Mouse (Mus musculus) lung, embryonic 16.5 days (tissue): ENCODE measurements around the gene Olfr639. TPM values are rescaled to one million over a fixed set of nuclear protein-coding genes. Genes with fewer than 3 reads are reported as not detected.

Experiments used
- ATAC-seq: fragments of 200-750 bp; cut with Nextera tagmentation; 2 replicates; pipeline ENCODE4 v1.8.0; 2017; ENCODE audit warnings: low read depth, mild to moderate bottlenecking, moderate library complexity
- H3K27ac ChIP-seq: fragments of 300-500 bp; sonication (generic); 2 replicates; pipeline ENCODE4 v1.5.1; 2014; ENCODE audit warnings: mild to moderate bottlenecking, control low read depth, low read length
- H3K27me3 ChIP-seq: fragments of 300-500 bp; sonication (generic); 2 replicates; pipeline ENCODE4 v1.6.1; 2014; ENCODE audit warnings: low read depth, low read length, mixed read lengths; ENCODE audit not compliant: control insufficient read depth, insufficient read depth
- H3K36me3 ChIP-seq: fragments of 300-500 bp; sonication (generic); 2 replicates; pipeline ENCODE4 v1.6.1; 2014; ENCODE audit warnings: low read length; ENCODE audit not compliant: control insufficient read depth, insufficient read depth
- H3K4me1 ChIP-seq: fragments of 300-500 bp; sonication (generic); replicated peaks from 2 replicates; pipeline ENCODE4 v1.6.1; 2014; ENCODE audit warnings: low read length, mixed read lengths; ENCODE audit not compliant: control insufficient read depth, insufficient read depth
- H3K4me2 ChIP-seq: fragments of 300-500 bp; sonication (generic); 2 replicates; pipeline ENCODE4 v1.6.1; 2014; ENCODE audit warnings: low read depth, low read length, control low read depth
- H3K4me3 ChIP-seq: fragments of 300-500 bp; sonication (generic); 2 replicates; pipeline ENCODE4 v1.5.1; 2014; ENCODE audit warnings: mild to moderate bottlenecking, low read length, control low read depth
- H3K9ac ChIP-seq: fragments of 300-500 bp; sonication (generic); 2 replicates; pipeline ENCODE4 v1.6.1; 2014; ENCODE audit warnings: low read length, control low read depth
- H3K9me3 ChIP-seq: fragments of 300-500 bp; sonication (generic); 2 replicates; pipeline ENCODE4 v1.6.1; 2016; ENCODE audit warnings: low read length; ENCODE audit not compliant: control insufficient read depth
- WGBS: fragments of 180-500 bp; shearing (Covaris S2); extraction: QIAGEN DNeasy Blood & Tissue Kit; methylation state at CpG from one replicate; pipeline ENCODE4 v1.1.7; 2014; 5-methylcytosine and 5-hydroxymethylcytosine counted together
- polyA plus RNA-seq: library from polyadenylated mRNA; unstranded; fragments of >200 nt; fragmentation: Nextera tagmentation; extraction: Ambion mirVana; gene quantifications from 2 replicates; pipeline ENCODE4 v1.2.1, GENCODE M21; 2015

Olfr639 gene
- polyA plus RNA-seq = not detected in 2 replicates

- Histone ChIP-seq H3K9ac (no peak within 1 kb of the TSS), H3K4me3 (no peak within 1 kb of the TSS), H3K4me2 (no peak within 1 kb of the TSS), H3K4me1 (no peaks in the 10 kb centered on the region), H3K36me3 (no peaks in the 10 kb centered on the region), H3K27me3 (no peaks in the 10 kb centered on the region), H3K27ac (no peak within 1 kb of the TSS), H3K9me3 (no peaks in the 10 kb centered on the region)
- no peak for ATAC-seq
Observed at GRCm38 (mm10) chr7:104017203-104017602, at the start of gene Olfr639. Gene Olfr639 (minus strand): TSS chr7:104017303.

- ATAC-seq = no peak
- Histone ChIP-seq H3K27ac (no peak within 1 kb of the TSS), H3K36me3 (no peaks in the 10 kb centered on the region), H3K27me3 (no peaks in the 10 kb centered on the region), H3K4me3 (no peak within 1 kb of the TSS), H3K9me3 (no peaks in the 10 kb centered on the region), H3K4me2 (no peak within 1 kb of the TSS), H3K4me1 (no peaks in the 10 kb centered on the region), H3K9ac (no peak within 1 kb of the TSS)
- WGBS = 39% methylated on average over 2 of the region's 2 CpGs
Observed at GRCm38 (mm10) chr7:104061345-104061744, 44.2 kb upstream of the Olfr639 start, which contains the start of gene 4930516K23Rik. Gene 4930516K23Rik (minus strand): TSS chr7:104061445.

GRCm38 (mm10) chr7:104059215-104059614, 42.1 kb upstream of the Olfr639 start:
- ATAC-seq = no peak

GRCm38 (mm10) chr7:104052566-104052965, 35.5 kb upstream of the Olfr639 start, which contains the start of gene Olfr642:
Gene Olfr642 (minus strand): TSS chr7:104052666.
- Histone ChIP-seq H3K4me1 (no peaks in the 10 kb centered on the region), H3K4me2 (no peak within 1 kb of the TSS), H3K4me3 (no peak within 1 kb of the TSS), H3K9ac (no peak within 1 kb of the TSS), H3K9me3 (no peaks in the 10 kb centered on the region), H3K27ac (no peak within 1 kb of the TSS), H3K27me3 (no peaks in the 10 kb centered on the region), H3K36me3 (no peaks in the 10 kb centered on the region)
- WGBS = 63% methylated on average over 1 of the region's 1 CpGs
- no peak for ATAC-seq

More at GRCm38 (mm10) chr7:104059215-104059614, 42.1 kb upstream of the Olfr639 start:
- no peak overlapping the region for H3K9ac ChIP-seq
- 76% methylated on average over 1 of the region's 1 CpGs for WGBS
- H3K9me3 ChIP-seq = no peaks in the 10 kb centered on the region
- H3K36me3 ChIP-seq = no peaks in the 10 kb centered on the region
- no peaks in the 10 kb centered on the region for H3K4me1 ChIP-seq
- H3K27ac ChIP-seq = no peak overlapping the region
- H3K27me3 ChIP-seq = no peaks in the 10 kb centered on the region
- H3K4me3 ChIP-seq = no peak overlapping the region
- no peak overlapping the region for H3K4me2 ChIP-seq

- H3K9ac ChIP-seq = no peak overlapping the region
- ATAC-seq = no peak
- H3K9me3 ChIP-seq = no peaks in the 10 kb centered on the region
- no peak overlapping the region for H3K27ac ChIP-seq
- H3K4me3 ChIP-seq = no peak overlapping the region
- H3K4me2 ChIP-seq = no peak overlapping the region
- no peaks in the 10 kb centered on the region for H3K4me1 ChIP-seq
- no peaks in the 10 kb centered on the region for H3K36me3 ChIP-seq
- 83% methylated on average over 4 of the region's 4 CpGs for WGBS
- H3K27me3 ChIP-seq = no peaks in the 10 kb centered on the region
Observed at GRCm38 (mm10) chr7:104050745-104051144, 33.6 kb upstream of the Olfr639 start.

GRCm38 (mm10) chr7:104035145-104035544, 18.0 kb upstream of the Olfr639 start, which contains the start of gene Olfr641:
Gene Olfr641 (plus strand): TSS chr7:104035445.
- Histone ChIP-seq H3K36me3 (no peaks in the 10 kb centered on the region), H3K4me3 (no peak within 1 kb of the TSS), H3K4me1 (no peaks in the 10 kb centered on the region), H3K9me3 (no peaks in the 10 kb centered on the region), H3K9ac (no peak within 1 kb of the TSS), H3K27me3 (no peaks in the 10 kb centered on the region), H3K4me2 (no peak within 1 kb of the TSS), H3K27ac (no peak within 1 kb of the TSS)
- WGBS = 65% methylated on average over 1 of the region's 1 CpGs
- ATAC-seq = no peak

GRCm38 (mm10) chr7:104026978-104027377, 9.9 kb upstream of the Olfr639 start:
- WGBS = 70% methylated on average over 3 of the region's 3 CpGs
- H3K4me2 ChIP-seq = no peak overlapping the region
- H3K4me3 ChIP-seq = no peak overlapping the region
- no peaks in the 10 kb centered on the region for H3K4me1 ChIP-seq
- ATAC-seq = no peak
- no peaks in the 10 kb centered on the region for H3K9me3 ChIP-seq
- H3K36me3 ChIP-seq = no peaks in the 10 kb centered on the region
- H3K9ac ChIP-seq = no peak overlapping the region
- no peak overlapping the region for H3K27ac ChIP-seq
- H3K27me3 ChIP-seq = no peaks in the 10 kb centered on the region

- H3K27ac ChIP-seq = no peak within 1 kb of the TSS
- no peaks in the 10 kb centered on the region for H3K4me1 ChIP-seq
- H3K36me3 ChIP-seq = no peaks in the 10 kb centered on the region
- H3K4me3 ChIP-seq = no peak within 1 kb of the TSS
- WGBS = 77% methylated on average over 6 of the region's 6 CpGs
- H3K27me3 ChIP-seq = no peaks in the 10 kb centered on the region
- no peak within 1 kb of the TSS for H3K4me2 ChIP-seq
- no peak within 1 kb of the TSS for H3K9ac ChIP-seq
- H3K9me3 ChIP-seq = no peaks in the 10 kb centered on the region
- no peak for ATAC-seq
Observed at GRCm38 (mm10) chr7:104025473-104025872, 8.4 kb upstream of the Olfr639 start, which contains the start of gene Olfr640. Gene Olfr640 (minus strand): TSS chr7:104025573.

- Histone ChIP-seq H3K27me3 (no peaks in the 10 kb centered on the region), H3K4me2 (no peak overlapping the region), H3K4me3 (no peak overlapping the region), H3K9ac (no peak overlapping the region), H3K27ac (no peak overlapping the region), H3K36me3 (no peaks in the 10 kb centered on the region), H3K4me1 (no peaks in the 10 kb centered on the region), H3K9me3 (no peaks in the 10 kb centered on the region)
- WGBS = 87% methylated on average over 6 of the region's 6 CpGs
- no peak for ATAC-seq
Observed at GRCm38 (mm10) chr7:104021651-104022050, 4.5 kb upstream of the Olfr639 start.

- Histone ChIP-seq H3K4me1 (no peaks in the 10 kb centered on the region), H3K27ac (no peak overlapping the region), H3K27me3 (no peaks in the 10 kb centered on the region), H3K9me3 (no peaks in the 10 kb centered on the region), H3K4me2 (no peak overlapping the region), H3K9ac (no peak overlapping the region), H3K4me3 (no peak overlapping the region), H3K36me3 (no peaks in the 10 kb centered on the region)
- ATAC-seq = no peak
- 74% methylated on average over 1 of the region's 1 CpGs for WGBS
Observed at GRCm38 (mm10) chr7:104018953-104019352, 1.9 kb upstream of the Olfr639 start.
